Mouse (Mus musculus) retina, postnatal 1 day (tissue): ENCODE data around the gene Rhoj.

Experiments used
- DNase-seq: peaks from one replicate; pipeline ENCODE4 v3.0.0-alpha.2; 2012

Gene Rhoj

GRCm38 (mm10) chr12:75350750-75351149 lies 42.6 kb downstream of the Rhoj start:
- no peak for DNase-seq

- DNase-seq: no peak
Observed at GRCm38 (mm10) chr12:75351846-75352245, 43.7 kb downstream of the Rhoj start.

- DNase-seq: no peak
Observed at GRCm38 (mm10) chr12:75352410-75352809, 44.3 kb downstream of the Rhoj start.

- no peak for DNase-seq
Observed at GRCm38 (mm10) chr12:75354354-75354753, 46.2 kb downstream of the Rhoj start.

GRCm38 (mm10) chr12:75357781-75358180 lies 49.7 kb downstream of the Rhoj start:
- DNase-seq: no peak

- no peak for DNase-seq
Observed at GRCm38 (mm10) chr12:75358714-75359113, 50.6 kb downstream of the Rhoj start.

- DNase-seq: no peak
Observed at GRCm38 (mm10) chr12:75359500-75359899, 51.4 kb downstream of the Rhoj start.

- DNase-seq: no peak
Observed at GRCm38 (mm10) chr12:75359921-75360482, 51.9 kb downstream of the Rhoj start.

GRCm38 (mm10) chr12:75362456-75362855 lies 54.3 kb downstream of the Rhoj start:
- peak; percentile 38 for DNase-seq

GRCm38 (mm10) chr12:75364416-75364815 lies 56.3 kb downstream of the Rhoj start:
- DNase-seq: no peak

GRCm38 (mm10) chr12:75365621-75366124 lies 57.6 kb downstream of the Rhoj start:
- no peak for DNase-seq

- DNase-seq: no peak
Observed at GRCm38 (mm10) chr12:75367371-75367770, 59.2 kb downstream of the Rhoj start.

- no peak for DNase-seq
Observed at GRCm38 (mm10) chr12:75368527-75368926, 60.4 kb downstream of the Rhoj start.

GRCm38 (mm10) chr12:75369418-75369851 lies 61.3 kb downstream of the Rhoj start:
- no peak for DNase-seq

- DNase-seq: no peak
Observed at GRCm38 (mm10) chr12:75374437-75374836, 66.3 kb downstream of the Rhoj start.

- DNase-seq: peak; percentile 53
Observed at GRCm38 (mm10) chr12:75375060-75375459, 66.9 kb downstream of the Rhoj start.

- peak; percentile 63 for DNase-seq
Observed at GRCm38 (mm10) chr12:75376126-75376525, 68.0 kb downstream of the Rhoj start.

GRCm38 (mm10) chr12:75386731-75387130 lies 78.6 kb downstream of the Rhoj start:
- no peak for DNase-seq

- DNase-seq: no peak
Observed at GRCm38 (mm10) chr12:75387156-75387555, 79.0 kb downstream of the Rhoj start.

- no peak for DNase-seq
Observed at GRCm38 (mm10) chr12:75387846-75388245, 79.7 kb downstream of the Rhoj start.

- no peak for DNase-seq
Observed at GRCm38 (mm10) chr12:75388521-75388920, 80.4 kb downstream of the Rhoj start.

- DNase-seq: peak; percentile 71
Observed at GRCm38 (mm10) chr12:75389308-75390135, 81.4 kb downstream of the Rhoj start.

GRCm38 (mm10) chr12:75391526-75391925 lies 83.4 kb downstream of the Rhoj start:
- DNase-seq: no peak
